Mouse (Mus musculus) bone marrow macrophage, adult 2 months (primary cell): Measurements from ENCODE around the gene Dusp2.

Experiments
- CTCF ChIP-seq: IDR thresholded peaks from 2 replicates; pipeline ENCODE4 v1.5.1; 2012; ENCODE audit warnings: low read depth, mild to moderate bottlenecking, low read length, moderate library complexity
- POLR2A ChIP-seq: IDR thresholded peaks from 2 replicates; pipeline ENCODE4 v1.6.1; 2012; ENCODE audit warnings: mild to moderate bottlenecking, low read depth, low read length, borderline replicate concordance

- TF ChIP-seq CTCF (no peak), POLR2A (no peak)
Measured at GRCm38 (mm10) chr2:127347147-127347985, 11.4 kb downstream of the Dusp2 start.
